Mouse (Mus musculus) retina, adult 2 months (tissue): ENCODE measurements around the gene 1110059E24Rik.

Source experiments
- DNase-seq: peaks from one replicate; pipeline ENCODE4 v3.0.0-alpha.2; 2012; ENCODE audit warnings: low read depth, low spot score

1110059E24Rik gene

GRCm38 (mm10) chr19:21577443-21577842, 75.3 kb downstream of the 1110059E24Rik start:
- DNase-seq, result no peak

DNA sequence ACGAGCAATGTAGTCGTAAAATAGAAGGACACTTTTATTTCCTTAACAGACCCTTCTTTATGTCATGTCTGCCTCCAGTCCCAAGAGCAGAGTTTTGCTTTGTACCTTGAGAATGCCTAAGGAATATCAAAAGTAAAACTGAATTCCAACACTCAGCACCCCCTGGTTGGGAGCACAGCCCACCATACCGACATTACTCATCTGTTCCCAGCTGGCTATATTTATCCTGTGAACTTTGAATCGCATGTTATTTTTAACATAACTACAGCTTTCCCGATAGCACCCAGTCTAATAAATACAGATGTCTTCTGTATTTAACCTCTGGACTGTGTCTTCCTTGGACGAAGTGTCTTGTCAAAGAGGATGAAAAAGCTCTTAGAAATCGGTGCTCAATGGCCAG, 80.8 kb downstream of the 1110059E24Rik start:
- no peak for DNase-seq

- DNase-seq, result peak; percentile 20
Observed at GRCm38 (mm10) chr19:21571223-21571980, 81.4 kb downstream of the 1110059E24Rik start.

DNA sequence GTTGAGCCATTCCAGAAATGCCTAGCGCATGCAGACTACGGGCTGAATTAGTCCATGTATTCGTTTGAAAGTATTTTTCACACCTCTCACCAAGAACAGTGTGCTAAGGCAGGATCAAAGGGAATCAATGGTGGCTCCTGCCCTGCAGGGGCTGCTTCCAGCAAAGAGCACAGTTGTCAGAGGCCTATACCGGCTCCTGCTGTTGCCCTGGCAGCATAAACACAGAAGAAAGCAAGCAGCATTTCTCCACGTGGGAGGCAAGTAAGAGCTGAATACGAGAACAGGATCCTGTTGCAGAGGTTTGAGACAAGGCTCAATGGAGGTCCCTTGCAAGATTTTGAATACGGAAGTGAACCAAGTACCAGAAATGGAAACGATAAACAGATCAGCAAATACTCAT, 82.0 kb downstream of the 1110059E24Rik start:
- no peak for DNase-seq

DNA sequence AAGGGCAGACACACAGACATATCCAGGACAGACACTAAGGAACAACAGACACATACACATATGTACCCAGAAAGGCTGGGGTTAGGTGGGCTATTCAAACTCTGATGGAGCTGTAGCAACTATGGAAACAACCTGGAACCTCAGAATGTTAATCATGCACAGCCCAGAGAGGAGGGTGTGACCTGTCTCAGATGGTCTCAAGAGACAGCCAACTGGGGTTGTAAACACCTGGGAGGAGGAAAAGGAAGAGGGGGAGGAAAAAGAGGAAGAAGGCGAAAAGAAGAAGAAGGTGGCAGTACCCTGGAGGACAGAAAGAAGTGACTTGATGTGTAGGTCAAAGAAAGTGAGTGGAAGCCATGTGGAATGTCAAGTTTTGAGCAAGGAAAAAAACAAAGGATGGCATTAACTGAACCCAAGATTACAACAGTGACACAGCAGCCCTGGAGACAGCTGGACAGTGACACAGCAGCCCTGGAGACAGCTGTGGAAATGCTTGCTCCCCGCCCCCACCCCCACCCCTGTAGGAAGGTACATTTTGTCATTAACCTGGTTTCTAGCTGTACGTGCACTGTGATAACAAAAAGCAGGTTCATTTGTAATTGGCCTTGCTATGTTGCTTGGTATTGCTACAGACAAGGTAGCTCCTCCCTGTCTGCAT, 84.1 kb downstream of the 1110059E24Rik start:
- no peak for DNase-seq

DNA sequence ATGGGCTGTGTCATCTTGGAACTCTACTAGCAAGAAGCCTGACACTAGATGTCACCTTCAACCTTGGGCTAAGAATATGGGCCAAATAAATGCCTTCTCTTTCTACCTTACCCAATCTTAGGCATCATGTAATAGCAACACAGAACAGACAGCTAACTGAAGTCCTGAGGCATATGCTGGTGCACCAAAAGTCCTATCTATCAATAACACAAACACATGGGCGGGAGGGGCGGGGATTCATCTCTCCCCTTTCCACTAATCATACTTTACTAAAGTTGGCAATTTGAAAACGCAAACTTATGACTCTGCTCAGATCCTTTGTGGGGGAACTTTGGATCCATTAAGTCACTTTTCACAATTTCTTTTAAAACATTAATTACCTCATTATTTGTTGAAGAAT, 84.8 kb downstream of the 1110059E24Rik start:
- DNase-seq, result no peak

- no peak for DNase-seq
Observed at GRCm38 (mm10) chr19:21566484-21566883, 86.3 kb downstream of the 1110059E24Rik start.

- DNase-seq, result no peak
Observed at GRCm38 (mm10) chr19:21564461-21564797, 88.3 kb downstream of the 1110059E24Rik start.

DNA sequence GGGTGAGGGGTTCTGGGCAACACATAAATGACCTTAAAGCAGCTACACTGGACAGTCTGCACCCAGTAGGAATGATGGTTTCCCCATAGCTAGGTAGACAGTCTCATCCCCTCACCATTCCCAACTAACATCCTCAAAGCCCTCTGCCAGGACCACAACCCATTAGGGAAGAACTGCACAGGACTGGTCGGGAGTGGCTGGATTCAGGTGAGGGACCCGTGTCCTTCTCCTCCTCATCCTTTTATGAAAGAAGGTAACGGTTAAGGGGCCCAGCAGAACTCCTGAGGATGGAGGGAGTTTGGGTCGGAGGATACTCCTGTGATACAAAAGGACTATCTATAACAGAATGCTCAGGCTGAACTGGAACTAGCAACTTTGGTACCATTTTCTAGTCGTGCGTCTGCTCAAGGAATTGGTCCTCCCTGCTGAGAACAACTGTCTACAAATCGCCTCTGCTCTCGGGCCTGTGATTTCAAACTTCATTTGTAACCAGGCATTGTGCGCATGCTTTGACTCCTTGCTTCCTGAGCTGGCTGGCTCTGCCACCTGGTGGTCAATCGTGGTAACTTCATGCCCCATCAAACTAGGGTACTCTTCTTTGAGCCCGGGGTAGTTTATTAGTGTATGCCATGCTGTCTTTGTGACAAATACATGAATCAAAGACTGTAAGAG, 88.9 kb downstream of the 1110059E24Rik start:
- DNase-seq, result peak; percentile 20

DNA sequence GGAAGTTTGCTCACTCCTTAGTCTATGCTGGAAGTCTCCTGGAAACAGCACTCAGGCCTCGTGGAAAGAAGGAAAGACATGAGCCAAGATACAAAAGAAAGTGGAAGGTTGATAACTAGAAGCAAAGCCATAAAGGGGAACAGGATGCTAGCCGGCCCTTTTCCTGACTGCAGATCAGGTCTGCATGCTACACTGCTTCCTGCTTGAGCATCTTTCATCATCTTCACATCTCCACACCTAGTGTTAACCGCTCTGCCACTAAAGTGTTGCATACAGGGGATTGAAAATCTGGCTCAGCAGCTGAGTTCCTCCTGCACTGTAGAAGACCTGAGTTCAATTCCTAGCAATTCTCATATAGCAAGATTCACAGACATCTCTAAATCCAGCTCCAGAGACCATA, 89.8 kb downstream of the 1110059E24Rik start:
- no peak for DNase-seq

DNA sequence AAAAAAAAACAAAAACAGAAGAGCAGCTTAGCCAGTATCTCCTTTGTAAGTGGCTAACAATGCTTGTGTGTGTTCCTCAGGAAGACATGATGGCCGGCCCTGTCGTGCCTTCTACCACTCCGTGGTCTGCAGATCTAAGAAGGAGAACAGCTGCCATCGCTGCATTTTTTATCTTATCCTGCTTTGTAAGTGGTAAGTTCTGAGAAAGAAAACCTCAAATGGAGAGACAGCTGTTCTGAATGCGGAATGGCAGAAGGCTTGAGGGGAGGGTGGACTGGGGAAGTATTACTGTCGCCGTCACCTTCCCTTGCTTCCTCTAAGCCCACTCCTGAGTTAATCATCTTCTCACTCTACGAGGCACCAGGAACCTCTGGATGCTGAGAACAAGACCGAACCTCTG, 100.0 kb downstream of the 1110059E24Rik start:
- no peak for DNase-seq

DNA sequence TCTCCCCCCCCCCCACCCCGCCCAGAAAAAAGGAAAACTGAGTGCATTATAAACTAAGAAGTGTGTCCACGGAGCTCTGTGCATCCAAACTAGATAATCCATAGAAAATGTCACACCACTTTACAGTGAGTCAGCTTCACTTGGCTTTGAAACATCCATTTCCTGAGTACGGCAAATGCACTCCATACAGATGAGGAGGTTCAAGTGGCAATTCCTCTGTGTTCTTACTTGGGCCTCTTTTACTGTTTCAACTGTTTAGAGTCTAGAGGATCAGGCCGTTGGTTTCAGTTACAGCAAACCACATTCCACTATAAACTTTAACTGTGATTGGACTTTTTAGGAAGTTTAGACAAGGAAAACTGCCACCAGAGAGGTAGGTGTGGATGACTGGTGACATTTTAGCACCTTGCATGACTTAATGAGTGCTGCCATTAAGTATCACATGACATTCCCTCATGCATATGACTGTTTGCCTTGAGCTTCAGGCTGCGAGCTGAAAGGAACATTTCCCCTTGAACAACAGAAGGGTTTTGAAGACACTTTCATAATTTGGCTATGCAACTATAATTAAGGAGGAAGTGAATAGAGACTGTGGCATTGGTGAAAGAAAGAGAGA, 100.7 kb downstream of the 1110059E24Rik start:
- DNase-seq, result no peak

DNA sequence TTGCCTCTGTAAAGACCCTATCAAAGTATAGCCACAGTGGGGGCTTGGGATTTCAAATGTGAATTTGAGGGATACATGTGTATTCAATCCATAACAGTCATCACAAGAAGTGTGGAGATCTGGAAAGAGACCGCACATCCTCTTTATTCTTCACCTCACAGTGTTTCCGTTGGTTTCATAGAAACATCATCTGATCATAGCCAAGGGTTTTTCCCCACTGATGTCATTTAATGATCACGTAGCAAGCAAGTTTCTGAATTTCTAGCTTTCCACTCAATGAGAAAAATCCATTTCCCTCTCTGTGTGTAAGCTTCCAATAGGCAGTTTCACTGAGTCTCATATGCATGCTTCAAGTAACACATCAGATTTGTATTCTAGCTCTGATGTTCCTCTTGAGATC, 103.1 kb downstream of the 1110059E24Rik start:
- no peak for DNase-seq

- DNase-seq, result no peak
Observed at GRCm38 (mm10) chr19:21548947-21549346, 103.8 kb downstream of the 1110059E24Rik start.

- no peak for DNase-seq
Observed at GRCm38 (mm10) chr19:21537125-21537524, 115.7 kb downstream of the 1110059E24Rik start.
